Mouse (Mus musculus) small intestine, adult 2 months (tissue): ENCODE data around the gene Msln. TPM values are rescaled to one million over a fixed set of nuclear protein-coding genes. Genes with fewer than 3 reads are reported as not detected.

ENCODE experiments used
- H3K27ac ChIP-seq: fragments of 200-500 bp; 2 replicates; pipeline ENCODE4 v1.5.1; 2012; ENCODE audit warnings: low read depth, low read length, control low read depth, inconsistent platforms; ENCODE audit not compliant: insufficient read depth
- H3K27me3 ChIP-seq: fragments of 200-500 bp; 2 replicates; pipeline ENCODE4 v1.6.1; 2012; ENCODE audit warnings: mild to moderate bottlenecking, moderate library complexity, low read length, inconsistent platforms; ENCODE audit not compliant: control insufficient read depth, insufficient read depth
- H3K36me3 ChIP-seq: fragments of 200-500 bp; 2 replicates; pipeline ENCODE4 v1.6.1; 2012; ENCODE audit warnings: mild to moderate bottlenecking, low read length, control low read depth, inconsistent platforms; ENCODE audit not compliant: control insufficient read depth, insufficient read depth
- H3K4me1 ChIP-seq: fragments of 200-500 bp; 2 replicates; pipeline ENCODE4 v1.6.1; 2012; ENCODE audit warnings: low read length, inconsistent platforms, mixed read lengths; ENCODE audit not compliant: control insufficient read depth, insufficient read depth, insufficient read length
- H3K4me3 ChIP-seq: fragments of 200-500 bp; 2 replicates; pipeline ENCODE4 v1.5.1; 2012; ENCODE audit warnings: low read depth, mild to moderate bottlenecking, control low read depth, inconsistent platforms, low read length, moderate library complexity
- CTCF ChIP-seq: fragments of 200-500 bp; IDR thresholded peaks from 2 replicates; pipeline ENCODE4 v1.5.1; 2012; ENCODE audit warnings: low read depth, mild to moderate bottlenecking, control low read depth, inconsistent platforms, low read length, moderate library complexity, mixed read lengths; ENCODE audit not compliant: insufficient replicate concordance, insufficient read length; ENCODE audit errors: extremely low read depth
- POLR2A ChIP-seq: fragments of 200-500 bp; IDR thresholded peaks from 2 replicates; pipeline ENCODE4 v1.6.1; 2012; ENCODE audit warnings: low read depth, mild to moderate bottlenecking, control low read depth, inconsistent platforms, low read length, moderate library complexity
- WGBS: fragments of 180-500 bp; shearing (Covaris S2); methylation state at CpG from one replicate; pipeline ENCODE4 v1.1.7; 2018; 5-methylcytosine and 5-hydroxymethylcytosine counted together
- polyA plus RNA-seq: library from polyadenylated mRNA; depleted of rRNA; stranded (reverse); fragments of >200 nt; gene quantifications from 2 replicates; pipeline ENCODE4 v1.2.3, GENCODE M21; 2012; rRNA removed

The Msln gene
- 1.0 and 3.8 TPM in 2 replicates for polyA plus RNA-seq

DNA sequence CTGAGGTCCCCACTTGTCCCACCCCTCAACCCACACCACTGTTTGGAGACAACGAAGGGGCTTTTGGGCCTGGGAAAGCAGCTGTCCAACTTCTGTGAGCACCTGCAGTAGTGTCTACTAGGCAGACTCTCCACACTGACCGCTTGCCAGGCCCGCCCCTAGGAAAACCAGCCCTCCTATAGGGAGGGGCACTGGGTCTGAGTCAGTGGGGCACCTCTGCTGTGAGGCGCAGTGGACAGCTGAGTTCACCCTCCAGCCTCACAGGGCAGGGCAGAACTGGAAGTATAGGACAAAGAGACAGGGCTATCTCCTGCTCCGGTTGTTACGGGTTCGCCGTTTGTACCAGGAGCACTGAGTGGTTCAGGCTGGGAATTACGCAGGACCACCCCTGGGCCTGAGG lies at the start of gene Msln:
Msln (minus strand) TSS at position 138 of the 400 bp plus-strand sequence.
- Histone ChIP-seq H3K4me3 (no peak within 1 kb of the TSS), H3K36me3 (no peaks in the 10 kb centered on the region), H3K27me3 (no peaks in the 10 kb centered on the region), H3K4me1 (no peaks in the 10 kb centered on the region), H3K27ac (no peak within 1 kb of the TSS)
- no peak for TF ChIP-seq CTCF
- TF ChIP-seq POLR2A, result no peak
- 72% methylated on average over 9 of the region's 9 CpGs for WGBS

DNA sequence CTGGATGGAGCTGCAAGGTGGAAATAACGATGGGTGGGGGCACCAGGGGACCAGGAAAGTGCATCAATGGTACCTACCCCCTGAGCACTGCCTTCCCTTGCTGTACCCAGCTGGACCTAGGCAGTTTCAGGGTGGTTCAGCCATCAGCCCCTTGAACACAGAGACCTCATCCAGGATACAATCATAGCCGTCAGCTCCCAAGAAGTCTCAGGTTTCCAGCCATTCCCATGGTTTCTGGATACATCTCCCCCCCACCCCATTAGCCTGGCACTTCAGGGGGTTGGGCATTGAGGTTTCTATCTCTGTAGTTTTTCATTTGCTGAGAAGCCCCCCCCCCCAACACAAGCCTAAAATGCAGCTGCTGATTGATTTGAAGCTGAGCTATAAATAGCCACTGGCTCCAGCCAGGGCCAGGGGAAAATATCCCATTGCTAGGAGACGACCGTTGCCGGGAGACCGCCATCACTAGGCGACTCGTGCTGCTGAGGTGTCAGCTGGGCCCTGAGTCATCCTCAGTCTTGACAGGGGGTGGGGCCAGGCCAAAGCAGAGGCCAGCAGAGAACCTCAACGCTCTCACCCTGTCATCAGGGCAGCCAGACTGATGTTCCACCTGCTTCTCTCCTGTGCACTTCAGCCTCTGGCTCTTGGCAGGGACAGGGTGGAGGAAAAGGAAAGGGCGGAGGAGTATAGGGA lies 48.8 kb upstream of the Msln start:
- WGBS, result 8% methylated on average over 10 of the region's 10 CpGs
- Histone ChIP-seq H3K4me3 (no peak overlapping the region), H3K27me3 (0 out of 2 replicates have a peak, but pooled peaks cover 8% of the 10 kb centered on the region), H3K36me3 (no peaks in the 10 kb centered on the region), H3K27ac (no peak overlapping the region), H3K4me1 (no peaks in the 10 kb centered on the region)
- TF ChIP-seq POLR2A (no peak), CTCF (no peak)

DNA sequence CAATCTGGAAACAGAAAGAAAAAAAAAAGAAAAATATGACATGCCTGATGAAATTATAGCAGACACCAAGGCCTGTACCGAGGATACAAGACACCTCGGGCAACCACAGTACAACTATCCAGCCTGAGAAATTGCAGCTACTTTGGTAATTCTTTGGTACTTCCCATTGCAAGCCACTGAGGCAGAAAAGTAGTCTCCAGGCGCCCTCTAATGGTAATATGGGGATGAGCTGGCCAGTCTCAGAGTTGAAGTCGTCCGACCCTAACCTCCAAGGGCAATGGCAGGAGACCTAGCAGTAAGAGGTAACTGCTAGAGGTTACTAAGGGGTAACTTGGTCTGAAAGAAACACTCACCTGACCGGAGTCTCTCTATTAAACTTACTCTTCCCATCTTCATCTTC lies 46.9 kb upstream of the Msln start:
- 5% methylated on average over 6 of the region's 6 CpGs for WGBS
- TF ChIP-seq POLR2A (no peak), CTCF (peak; percentile 78; the same call in 1 of the 2 replicates)

GRCm38 (mm10) chr17:25796951-25797369 lies 42.8 kb upstream of the Msln start, which contains the start of gene Metrn:
Metrn (minus strand) TSS chr17:25797136.
- under 1% methylated on average over 35 of the region's 35 CpGs for WGBS
- Histone ChIP-seq H3K27ac (no peak within 1 kb of the TSS), H3K4me3 (peak within 1 kb of the TSS; percentile 69), H3K27me3 (no peaks in the 10 kb centered on the region), H3K4me1 (peaks cover 13% of the 10 kb centered on the region), H3K36me3 (no peaks in the 10 kb centered on the region)
- TF ChIP-seq CTCF (no peak), POLR2A (no peak)

More for the DNA sequence above, 46.9 kb upstream of the Msln start:
- H3K36me3 ChIP-seq, result no peaks in the 10 kb centered on the region
- H3K27ac ChIP-seq, result no peak overlapping the region
- no peak overlapping the region for H3K4me3 ChIP-seq
- 0 out of 2 replicates have a peak, but pooled peaks cover 8% of the 10 kb centered on the region for H3K27me3 ChIP-seq
- H3K4me1 ChIP-seq, result peaks cover 5% of the 10 kb centered on the region

GRCm38 (mm10) chr17:25796211-25796771 lies 42.1 kb upstream of the Msln start:
- H3K36me3 ChIP-seq, result no peaks in the 10 kb centered on the region
- 6% methylated on average over 37 of the region's 37 CpGs for WGBS
- H3K4me3 ChIP-seq, result peak overlapping the region; percentile 69
- no peaks in the 10 kb centered on the region for H3K27me3 ChIP-seq
- H3K27ac ChIP-seq, result no peak overlapping the region
- peaks cover 16% of the 10 kb centered on the region for H3K4me1 ChIP-seq
- TF ChIP-seq CTCF (no peak), POLR2A (no peak)

- Histone ChIP-seq H3K4me1 (peaks cover 18% of the 10 kb centered on the region), H3K27me3 (no peaks in the 10 kb centered on the region), H3K27ac (no peak within 1 kb of the TSS), H3K4me3 (peak within 1 kb of the TSS; percentile 69), H3K36me3 (no peaks in the 10 kb centered on the region)
- 80% methylated on average over 6 of the region's 6 CpGs for WGBS
- no peak for TF ChIP-seq POLR2A
These were observed 41.5 kb upstream of the Msln start, which contains the start of gene AC134908.4 for GRCm38 (mm10) chr17:25795609-25796092. AC134908.4 (minus strand) TSS chr17:25795659.

DNA sequence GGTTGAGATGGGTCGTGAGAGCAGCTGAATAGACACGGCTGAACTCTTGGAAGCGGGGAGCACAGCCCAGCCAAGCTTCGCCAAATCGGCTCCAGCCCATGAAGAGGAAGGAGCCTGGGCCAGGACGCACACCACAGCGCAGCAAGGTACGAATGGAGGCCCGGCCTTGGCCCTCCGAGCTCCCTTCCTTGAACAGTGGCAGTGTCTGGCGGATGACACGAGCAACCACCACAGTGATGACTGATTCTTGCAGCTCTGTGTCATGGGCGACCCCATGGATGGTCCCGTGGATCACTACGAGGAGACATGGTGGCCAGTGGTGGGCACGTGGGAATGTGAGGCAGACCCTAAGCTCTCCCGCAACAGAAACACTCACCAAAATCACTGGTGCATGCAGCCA lies 40.8 kb upstream of the Msln start:
- TF ChIP-seq CTCF (no peak), POLR2A (no peak)
- H3K36me3 ChIP-seq, result no peaks in the 10 kb centered on the region
- 93% methylated on average over 17 of the region's 17 CpGs for WGBS
- H3K27me3 ChIP-seq, result no peaks in the 10 kb centered on the region
- no peak overlapping the region for H3K4me3 ChIP-seq
- H3K27ac ChIP-seq, result no peak overlapping the region
- peaks cover 18% of the 10 kb centered on the region for H3K4me1 ChIP-seq
